In genomic region chr7:48875096-48875495, GRCm38 (mm10) we compare ENCODE assay signal across 31 mouse cellular contexts. TPM values are rescaled to one million over a fixed set of nuclear protein-coding genes. Genes with fewer than 3 reads are reported as not detected.
DNase-seq lines count a peak whose midpoint lies in the region; ATAC-seq and TF ChIP-seq lines count a peak whose summit lies in the region.
"Had no signal": no experiment of that assay in that cellular context is flagged by ENCODE, and none has a peak within 500 bp of the region (broad histone marks: within the 10 kb centered on the region; RNA-seq: fewer than 3 reads in every experiment).

No protein-coding gene starts in this region.

- no peak overlapping the region for H3K27ac ChIP-seq in embryonic facial prominence, embryonic 14.5 days (replicated peaks; ENCODE audit: low read depth, low read length)
- H3K27ac ChIP-seq in embryonic facial prominence, embryonic 10.5 days (replicated peaks): no peak overlapping the region
- H3K27ac ChIP-seq in heart, embryonic 16.5 days (ENCODE audit: low read length): peak overlapping the region; percentile 23
- H3K27ac ChIP-seq in heart, embryonic 11.5 days (ENCODE audit: low read depth, low read length): no peak overlapping the region
- H3K27ac ChIP-seq in embryonic facial prominence, embryonic 15.5 days (replicated peaks): no peak overlapping the region
- H3K27ac ChIP-seq: forebrain, embryonic 10.5 days; forebrain, embryonic 13.5 days; gastrocnemius, adult 2 months; heart, embryonic 13.5 days; hindbrain, embryonic 14.5 days had no signal

- peaks cover 68% of the 10 kb centered on the region for H3K36me3 ChIP-seq in embryonic facial prominence, embryonic 14.5 days (ENCODE audit: control insufficient read depth, insufficient read depth, low read length)
- H3K36me3 ChIP-seq in embryonic facial prominence, embryonic 10.5 days (replicated peaks): peaks cover 90% of the 10 kb centered on the region
- H3K36me3 ChIP-seq in heart, embryonic 16.5 days (ENCODE audit: control insufficient read depth, insufficient read depth): peaks cover 62% of the 10 kb centered on the region
- peaks cover 49% of the 10 kb centered on the region for H3K36me3 ChIP-seq in heart, embryonic 11.5 days (ENCODE audit: control insufficient read depth, insufficient read depth, low read length)
- peaks cover 65% of the 10 kb centered on the region for H3K36me3 ChIP-seq in embryonic facial prominence, embryonic 15.5 days
- H3K36me3 ChIP-seq in myocyte (ENCODE audit: control insufficient read depth, insufficient read depth): peaks cover 58% of the 10 kb centered on the region

- peaks cover 47% of the 10 kb centered on the region for H3K79me2 ChIP-seq in myocyte (ENCODE audit: control insufficient read depth, insufficient read depth)

- H3ac ChIP-seq in myocyte (ENCODE audit: control insufficient read depth, insufficient read length): no peak overlapping the region

- no peaks in the 10 kb centered on the region for H3K27me3 ChIP-seq in embryonic facial prominence, embryonic 14.5 days (replicated peaks; ENCODE audit: control insufficient read depth, insufficient read depth, low read length)
- H3K27me3 ChIP-seq in embryonic facial prominence, embryonic 10.5 days (replicated peaks; ENCODE audit: low read depth, poor library complexity, severe bottlenecking): no peaks in the 10 kb centered on the region
- H3K27me3 ChIP-seq in heart, embryonic 16.5 days (ENCODE audit: control insufficient read depth, insufficient read depth, low read length): no peaks in the 10 kb centered on the region
- no peaks in the 10 kb centered on the region for H3K27me3 ChIP-seq in heart, embryonic 11.5 days (ENCODE audit: control insufficient read depth, insufficient read depth, low read length)
- H3K27me3 ChIP-seq in embryonic facial prominence, embryonic 15.5 days: no peaks in the 10 kb centered on the region
- H3K27me3 ChIP-seq in myocyte (ENCODE audit: control insufficient read depth, insufficient read depth, insufficient read length): no peaks in the 10 kb centered on the region
- H3K27me3 ChIP-seq: forebrain, embryonic 13.5 days; heart, embryonic 13.5 days had no signal

- H3K9ac ChIP-seq in embryonic facial prominence, embryonic 14.5 days (ENCODE audit: low read depth, low read length): no peak overlapping the region
- no peak overlapping the region for H3K9ac ChIP-seq in heart, embryonic 16.5 days (ENCODE audit: low read length)
- H3K9ac ChIP-seq in heart, embryonic 11.5 days (ENCODE audit: low read depth, low read length): no peak overlapping the region
- H3K9ac ChIP-seq in embryonic facial prominence, embryonic 15.5 days: no peak overlapping the region
- H3K9ac ChIP-seq: forebrain, embryonic 13.5 days; forebrain, postnatal 0 days; heart, embryonic 13.5 days; hindbrain, embryonic 14.5 days had no signal

- 86% methylated on average over 14 of the region's 14 CpGs for WGBS in embryonic facial prominence, embryonic 14.5 days
- 91% methylated on average over 14 of the region's 14 CpGs for WGBS in embryonic facial prominence, embryonic 10.5 days
- WGBS in heart, embryonic 16.5 days: 81% methylated on average over 14 of the region's 14 CpGs
- WGBS in heart, embryonic 11.5 days (ENCODE audit: insufficient replicate concordance): 90% methylated on average over 14 of the region's 14 CpGs
- WGBS in embryonic facial prominence, embryonic 15.5 days: 81% methylated on average over 14 of the region's 14 CpGs

- H3K4me3 ChIP-seq in embryonic facial prominence, embryonic 14.5 days (ENCODE audit: low read depth, low read length): no peak overlapping the region
- no peak overlapping the region for H3K4me3 ChIP-seq in embryonic facial prominence, embryonic 10.5 days
- H3K4me3 ChIP-seq in heart, embryonic 16.5 days (ENCODE audit: low read length): no peak overlapping the region
- no peak overlapping the region for H3K4me3 ChIP-seq in heart, embryonic 11.5 days (ENCODE audit: low read depth, low read length)
- H3K4me3 ChIP-seq in embryonic facial prominence, embryonic 15.5 days (replicated peaks): no peak overlapping the region
- no peak overlapping the region for H3K4me3 ChIP-seq in myocyte
- H3K4me3 ChIP-seq: erythroblast, embryonic 14.5 days; forebrain, embryonic 10.5 days; forebrain, embryonic 13.5 days; gastrocnemius, adult 2 months; heart, embryonic 13.5 days had no signal

- peak; percentile 59 for DNase-seq in embryonic facial prominence, embryonic 14.5 days (ENCODE audit: low spot score)
- DNase-seq in embryonic facial prominence, embryonic 10.5 days (ENCODE audit: low spot score): no peak
- DNase-seq: adrenal gland, adult 8-10 months; adrenal gland, postnatal 25 days; cerebellum, adult 11-12 months; cerebellum, adult 8-10 months; cerebellum, postnatal 10 days; cerebellum, postnatal 36 days; embryo, embryonic 11 days; forebrain, postnatal 0 days; gastrocnemius, adult 2 months; gastrocnemius, postnatal 14 days; heart, adult 11 months; heart, postnatal 36 days had no signal

- H3K4me2 ChIP-seq in embryonic facial prominence, embryonic 14.5 days (ENCODE audit: low read depth, low read length): no peak overlapping the region
- H3K4me2 ChIP-seq in heart, embryonic 16.5 days (ENCODE audit: low read depth, low read length): no peak overlapping the region
- H3K4me2 ChIP-seq in heart, embryonic 11.5 days: no peak overlapping the region
- no peak overlapping the region for H3K4me2 ChIP-seq in embryonic facial prominence, embryonic 15.5 days (replicated peaks)
- no peak overlapping the region for H3K4me2 ChIP-seq in myocyte (ENCODE audit: low read depth)
- H3K4me2 ChIP-seq: forebrain, embryonic 13.5 days; heart, embryonic 13.5 days; hindbrain, embryonic 14.5 days had no signal

- H3K4me1 ChIP-seq in embryonic facial prominence, embryonic 14.5 days (ENCODE audit: control insufficient read depth, insufficient read depth, low read length): peaks cover 3% of the 10 kb centered on the region; the same call in 1 of the 2 replicates
- H3K4me1 ChIP-seq in embryonic facial prominence, embryonic 10.5 days: peaks cover 9% of the 10 kb centered on the region
- peaks cover 11% of the 10 kb centered on the region for H3K4me1 ChIP-seq in heart, embryonic 16.5 days (ENCODE audit: control insufficient read depth, insufficient read depth, low read length)
- H3K4me1 ChIP-seq in heart, embryonic 11.5 days (ENCODE audit: control insufficient read depth, insufficient read depth, low read length): peaks cover 7% of the 10 kb centered on the region
- peaks cover 8% of the 10 kb centered on the region; the same call in 1 of the 2 replicates for H3K4me1 ChIP-seq in embryonic facial prominence, embryonic 15.5 days

- TF ChIP-seq POLR2A in myocyte (IDR thresholded peaks at IDR 0.05; ENCODE audit: insufficient read length, low read depth): no peak

- H3K9me3 ChIP-seq in embryonic facial prominence, embryonic 14.5 days (ENCODE audit: control insufficient read depth, low read length): no peaks in the 10 kb centered on the region
- no peaks in the 10 kb centered on the region for H3K9me3 ChIP-seq in embryonic facial prominence, embryonic 10.5 days
- no peaks in the 10 kb centered on the region for H3K9me3 ChIP-seq in heart, embryonic 16.5 days (replicated peaks; ENCODE audit: control insufficient read depth, low read length)
- H3K9me3 ChIP-seq in heart, embryonic 11.5 days (replicated peaks; ENCODE audit: control insufficient read depth, low read length): no peaks in the 10 kb centered on the region
- H3K9me3 ChIP-seq in embryonic facial prominence, embryonic 15.5 days (replicated peaks): no peaks in the 10 kb centered on the region
- H3K9me3 ChIP-seq: forebrain, embryonic 10.5 days; forebrain, embryonic 13.5 days; heart, embryonic 13.5 days had no signal

- ATAC-seq in embryonic facial prominence, embryonic 14.5 days (ENCODE audit: low read depth): peak; percentile 70
- no peak for ATAC-seq in heart, embryonic 16.5 days (replicated peaks; ENCODE audit: extremely low read depth, insufficient read depth, low FRiP score)
- no peak for ATAC-seq in heart, embryonic 11.5 days (replicated peaks; ENCODE audit: insufficient number of reproducible peaks, low FRiP score, low TSS enrichment)
- ATAC-seq in embryonic facial prominence, embryonic 15.5 days (ENCODE audit: insufficient number of reproducible peaks, low FRiP score, low TSS enrichment, low read depth): peak; percentile 46; the same call in 1 of the 2 replicates
- ATAC-seq in monocyte, adult 5-6 weeks (replicated peaks; ENCODE audit: insufficient number of reproducible peaks, low FRiP score, low TSS enrichment, poor library complexity, severe bottlenecking): no peak
- ATAC-seq: activated CD4-positive, CD25-positive, alpha-beta regulatory T cell, adult 4 months; forebrain, embryonic 13.5 days; intestine, postnatal 0 days had no signal

RNA-seq across cellular contexts. Expression of gene E2f8, which starts 6.3 kb away (rescaled TPM):
- polyA plus RNA-seq in embryonic facial prominence, embryonic 14.5 days (2014; fragmentation: Nextera tagmentation; extraction: Ambion mirVana): 16.2 and 17.6 TPM in 2 replicates
- polyA plus RNA-seq in embryonic facial prominence, embryonic 10.5 days (2016; fragmentation: Nextera tagmentation; extraction: Ambion mirVana): 15.7 and 16.8 TPM in 2 replicates
- polyA plus RNA-seq in heart, embryonic 16.5 days (2015; fragmentation: Nextera tagmentation; extraction: Ambion mirVana): 15.9 and 17.7 TPM in 2 replicates
- 20.7 and 22.7 TPM in 2 replicates for polyA plus RNA-seq in heart, embryonic 11.5 days (2014; fragmentation: Nextera tagmentation; extraction: Ambion mirVana)
- 18.8 and 20.5 TPM in 2 replicates for polyA plus RNA-seq in embryonic facial prominence, embryonic 15.5 days (2015; fragmentation: Nextera tagmentation; extraction: Ambion mirVana)
- 19.7 TPM for polyA plus RNA-seq in myocyte (2012; fragmentation: generic; extraction: Trizol)
- total RNA-seq in monocyte, adult 5-6 weeks (2017): 1.5 to 5.0 TPM (median 4.3 TPM) in 3 replicates
- total RNA-seq: gastrocnemius, adult 2 months had no signal

RNA-seq across cellular contexts. Expression of gene Csrp3, which starts 27.3 kb away (rescaled TPM):
- polyA plus RNA-seq in embryonic facial prominence, embryonic 14.5 days (2014; fragmentation: Nextera tagmentation; extraction: Ambion mirVana): 168 and 285 TPM in 2 replicates
- polyA plus RNA-seq in embryonic facial prominence, embryonic 10.5 days (2016; fragmentation: Nextera tagmentation; extraction: Ambion mirVana): 0.57 and 1.1 TPM in 2 replicates
- 1,973 and 1,982 TPM in 2 replicates for polyA plus RNA-seq in heart, embryonic 16.5 days (2015; fragmentation: Nextera tagmentation; extraction: Ambion mirVana)
- polyA plus RNA-seq in heart, embryonic 11.5 days (2014; fragmentation: Nextera tagmentation; extraction: Ambion mirVana): 1,436 and 1,472 TPM in 2 replicates
- 101 and 131 TPM in 2 replicates for polyA plus RNA-seq in embryonic facial prominence, embryonic 15.5 days (2015; fragmentation: Nextera tagmentation; extraction: Ambion mirVana)
- polyA plus RNA-seq in myocyte (2012; fragmentation: generic; extraction: Trizol): 158 TPM
- total RNA-seq in monocyte, adult 5-6 weeks (2017): 0.57 to 6.0 TPM (median 1.6 TPM) in 3 replicates
- total RNA-seq: adrenal gland, adult 8-10 months; adrenal gland, postnatal 25 days; forebrain, postnatal 0 days had no signal
- polyA plus RNA-seq: activated CD4-positive, CD25-positive, alpha-beta regulatory T cell, adult 4 months; brain, embryonic 14.5 days; cortical plate, adult 2 months; erythroblast, embryonic 14.5 days; forebrain, embryonic 10.5 days; forebrain, embryonic 13.5 days; forebrain, postnatal 0 days; frontal cortex, adult 2 months; hindbrain, embryonic 11.5 days; hindbrain, embryonic 14.5 days; intestine, embryonic 14.5 days had no signal

RNA-seq across cellular contexts. Expression of gene Nav2, which starts 33.4 kb away (rescaled TPM):
- polyA plus RNA-seq in embryonic facial prominence, embryonic 14.5 days (2014; fragmentation: Nextera tagmentation; extraction: Ambion mirVana): 13.5 and 15.0 TPM in 2 replicates
- 11.5 and 13.2 TPM in 2 replicates for polyA plus RNA-seq in embryonic facial prominence, embryonic 10.5 days (2016; fragmentation: Nextera tagmentation; extraction: Ambion mirVana)
- polyA plus RNA-seq in heart, embryonic 16.5 days (2015; fragmentation: Nextera tagmentation; extraction: Ambion mirVana): 33.9 and 34.2 TPM in 2 replicates
- 22.4 and 32.2 TPM in 2 replicates for polyA plus RNA-seq in heart, embryonic 11.5 days (2014; fragmentation: Nextera tagmentation; extraction: Ambion mirVana)
- 22.1 and 23.4 TPM in 2 replicates for polyA plus RNA-seq in embryonic facial prominence, embryonic 15.5 days (2015; fragmentation: Nextera tagmentation; extraction: Ambion mirVana)
- polyA plus RNA-seq in myocyte (2012; fragmentation: generic; extraction: Trizol): 21.9 TPM
- total RNA-seq in monocyte, adult 5-6 weeks (2017): 1.5 to 2.0 TPM (median 1.9 TPM) in 3 replicates

Comparison
In these comparisons a context has a peak if more than half of its experiments do, and no peak if none do; other contexts are left out.
1. RNA of gene Csrp3, which starts 27.3 kb away (polyA plus RNA-seq): 1,973 to 1,982 TPM in heart, embryonic 16.5 days, 1,436 to 1,472 TPM in heart, embryonic 11.5 days, 168 to 285 TPM in embryonic facial prominence, embryonic 14.5 days, 158 TPM in myocyte (single experiment) and 101 to 131 TPM in embryonic facial prominence, embryonic 15.5 days; 0.57 to 1.1 TPM in embryonic facial prominence, embryonic 10.5 days; every median in the first group is over 10 times any median in the second.
2. ATAC-seq: peak in embryonic facial prominence, embryonic 14.5 days (single experiment) and embryonic facial prominence, embryonic 15.5 days (single experiment); none in heart, embryonic 16.5 days (single experiment), heart, embryonic 11.5 days (single experiment) and monocyte, adult 5-6 weeks (single experiment).